Mouse (Mus musculus) embryonic facial prominence, embryonic 13.5 days (tissue): ENCODE measurements around the gene Slc17a7. TPM values are rescaled to one million over a fixed set of nuclear protein-coding genes. Genes with fewer than 3 reads are reported as not detected.

Source experiments
- ATAC-seq: fragments of 200-750 bp; cut with Nextera tagmentation; 2 replicates; pipeline ENCODE4 v1.8.0; 2017; ENCODE audit warnings: low read depth; ENCODE audit not compliant: insufficient number of reproducible peaks, insufficient read depth, low FRiP score, low TSS enrichment
- H3K27ac ChIP-seq: fragments of 300-500 bp; sonication (generic); 2 replicates; pipeline ENCODE4 v1.5.1; 2015; ENCODE audit warnings: moderate library complexity, mild to moderate bottlenecking, inconsistent platforms
- H3K27me3 ChIP-seq: fragments of 300-500 bp; sonication (generic); 2 replicates; pipeline ENCODE4 v1.6.1; 2015; ENCODE audit warnings: mild to moderate bottlenecking, inconsistent platforms
- H3K36me3 ChIP-seq: fragments of 300-500 bp; sonication (generic); 2 replicates; pipeline ENCODE4 v1.6.1; 2015; ENCODE audit warnings: mild to moderate bottlenecking, inconsistent platforms
- H3K4me1 ChIP-seq: fragments of 300-500 bp; sonication (generic); 2 replicates; pipeline ENCODE4 v1.6.1; 2015; ENCODE audit warnings: inconsistent platforms
- H3K4me2 ChIP-seq: fragments of 300-500 bp; sonication (generic); 2 replicates; pipeline ENCODE4 v1.6.1; 2015; ENCODE audit warnings: moderate library complexity, mild to moderate bottlenecking, inconsistent platforms
- H3K4me3 ChIP-seq: fragments of 300-500 bp; sonication (generic); 2 replicates; pipeline ENCODE4 v1.5.1; 2015; ENCODE audit warnings: mild to moderate bottlenecking, inconsistent platforms
- H3K9ac ChIP-seq: fragments of 300-500 bp; sonication (generic); 2 replicates; pipeline ENCODE4 v1.6.1; 2015; ENCODE audit warnings: mild to moderate bottlenecking, inconsistent platforms
- H3K9me3 ChIP-seq: fragments of 300-500 bp; sonication (generic); 2 replicates; pipeline ENCODE4 v1.6.1; 2016; ENCODE audit warnings: inconsistent platforms
- WGBS: fragments of 180-500 bp; shearing (Covaris S2); methylation state at CpG from one replicate; pipeline ENCODE4 v1.1.7; 2015; ENCODE audit warnings: mixed read lengths; 5-methylcytosine and 5-hydroxymethylcytosine counted together
- polyA plus RNA-seq: library from polyadenylated mRNA; unstranded; fragments of >200 nt; fragmentation: Nextera tagmentation; extraction: Ambion mirVana; gene quantifications from 2 replicates; pipeline ENCODE4 v1.2.1, GENCODE M21; 2015

Slc17a7 gene
- polyA plus RNA-seq, 1 experiment from 2014 or later = 0.22 TPM

GRCm38 (mm10) chr7:45182199-45182601 is 18.5 kb downstream of the Slc17a7 start:
- Histone ChIP-seq H3K4me2 (peak overlapping the region; percentile 61), H3K27me3 (peaks cover 99% of the 10 kb centered on the region), H3K27ac (no peak overlapping the region), H3K9ac (peak overlapping the region; percentile 58), H3K4me3 (peak overlapping the region; percentile 36), H3K36me3 (no peaks in the 10 kb centered on the region), H3K9me3 (no peaks in the 10 kb centered on the region), H3K4me1 (peaks cover 10% of the 10 kb centered on the region; the same call in 1 of the 2 replicates)
- WGBS = under 1% methylated on average over 34 of the region's 34 CpGs
- ATAC-seq = peak; percentile 73

DNA sequence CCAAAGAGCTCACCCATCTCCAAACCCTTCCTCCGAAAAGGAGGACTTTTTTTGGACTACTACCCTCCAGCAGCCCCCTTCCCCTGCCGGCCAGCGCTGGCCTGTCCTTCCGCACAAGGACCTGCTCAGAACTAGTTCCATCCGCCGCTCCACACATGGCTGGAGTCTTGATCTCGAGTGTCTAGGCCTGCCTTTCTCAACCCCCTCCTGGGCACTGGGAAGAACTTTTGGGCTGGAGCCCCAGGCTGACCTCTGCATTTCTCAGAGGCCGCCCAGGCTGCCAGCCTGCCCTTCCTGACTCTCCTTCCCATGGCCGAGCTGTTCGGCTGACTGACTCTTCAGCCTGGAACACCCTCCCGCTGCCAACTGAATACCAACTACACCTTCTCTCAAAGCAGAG is 18.9 kb downstream of the Slc17a7 start:
- no peak overlapping the region for H3K27ac ChIP-seq
- H3K9me3 ChIP-seq = no peaks in the 10 kb centered on the region
- no peaks in the 10 kb centered on the region for H3K36me3 ChIP-seq
- H3K4me1 ChIP-seq = peaks cover 10% of the 10 kb centered on the region; the same call in 1 of the 2 replicates
- no peak for ATAC-seq
- peak overlapping the region; percentile 61 for H3K4me2 ChIP-seq
- peak overlapping the region; percentile 36 for H3K4me3 ChIP-seq
- H3K9ac ChIP-seq = peak overlapping the region; percentile 58
- peaks cover 95% of the 10 kb centered on the region for H3K27me3 ChIP-seq
- WGBS = 19% methylated on average over 11 of the region's 11 CpGs

DNA sequence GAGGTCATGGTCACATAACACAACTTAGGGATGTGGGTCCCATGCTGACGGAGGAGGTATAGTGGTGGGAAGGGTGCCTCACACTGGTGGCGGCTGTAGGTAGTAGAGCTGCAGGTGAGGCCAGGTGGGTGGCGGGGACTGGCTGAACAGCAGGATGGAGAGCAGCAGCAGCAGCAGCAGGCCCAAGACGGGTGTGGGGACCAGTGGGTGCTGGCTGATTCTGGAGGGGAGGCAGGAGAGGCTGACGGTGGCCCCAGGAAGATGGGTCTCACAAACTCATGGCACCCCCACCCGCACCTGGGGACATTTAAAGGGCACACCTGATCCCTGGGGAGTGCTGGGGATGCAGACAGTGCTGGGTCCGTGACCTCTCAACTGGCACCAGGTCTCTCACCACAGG is 19.9 kb downstream of the Slc17a7 start:
- WGBS = 63% methylated on average over 7 of the region's 7 CpGs
- no peaks in the 10 kb centered on the region for H3K9me3 ChIP-seq

GRCm38 (mm10) chr7:45185921-45186320 is 22.2 kb downstream of the Slc17a7 start:
- no peak for ATAC-seq
- 57% methylated on average over 7 of the region's 7 CpGs for WGBS
- no peak overlapping the region for H3K4me2 ChIP-seq
- H3K27ac ChIP-seq = no peak overlapping the region
- H3K4me3 ChIP-seq = no peak overlapping the region
- peak overlapping the region; percentile 36; the same call in 1 of the 2 replicates for H3K9ac ChIP-seq
- H3K9me3 ChIP-seq = no peaks in the 10 kb centered on the region
- no peaks in the 10 kb centered on the region for H3K36me3 ChIP-seq
- H3K4me1 ChIP-seq = peaks cover 10% of the 10 kb centered on the region; the same call in 1 of the 2 replicates
- H3K27me3 ChIP-seq = peaks cover 87% of the 10 kb centered on the region

More for the DNA sequence above, 19.9 kb downstream of the Slc17a7 start:
- ATAC-seq = no peak
- Histone ChIP-seq H3K27me3 (peaks cover 93% of the 10 kb centered on the region), H3K9ac (no peak overlapping the region), H3K27ac (no peak overlapping the region), H3K36me3 (no peaks in the 10 kb centered on the region), H3K4me1 (peaks cover 10% of the 10 kb centered on the region; the same call in 1 of the 2 replicates), H3K4me3 (no peak overlapping the region), H3K4me2 (no peak overlapping the region)

GRCm38 (mm10) chr7:45189600-45189999 is 25.9 kb downstream of the Slc17a7 start:
- ATAC-seq = no peak
- Histone ChIP-seq H3K36me3 (no peaks in the 10 kb centered on the region), H3K4me3 (no peak overlapping the region), H3K4me2 (no peak overlapping the region), H3K27ac (no peak overlapping the region), H3K9ac (no peak overlapping the region), H3K4me1 (peaks cover 9% of the 10 kb centered on the region; the same call in 1 of the 2 replicates), H3K9me3 (no peaks in the 10 kb centered on the region), H3K27me3 (peaks cover 60% of the 10 kb centered on the region)
- WGBS = 63% methylated on average over 16 of the region's 16 CpGs

DNA sequence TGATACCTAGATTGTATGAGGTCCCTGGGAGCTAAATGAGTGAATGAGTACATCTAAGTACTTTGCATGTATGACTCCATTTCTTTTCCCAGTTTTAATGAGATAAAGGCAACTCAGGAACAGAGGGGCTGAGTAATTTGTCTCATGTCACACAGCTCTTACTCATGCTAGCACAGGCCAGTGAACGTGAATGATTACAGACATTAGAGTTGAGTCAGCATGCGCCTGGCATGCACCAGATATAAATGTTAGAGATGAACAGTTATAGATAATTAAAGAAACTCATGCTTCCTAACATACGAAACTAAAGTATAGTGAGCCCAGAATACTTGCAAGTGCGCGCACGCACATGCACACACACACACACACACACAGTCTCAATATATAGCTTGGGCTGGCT is 26.4 kb downstream of the Slc17a7 start:
- Histone ChIP-seq H3K27me3 (peaks cover 55% of the 10 kb centered on the region), H3K4me2 (no peak overlapping the region), H3K27ac (no peak overlapping the region), H3K36me3 (no peaks in the 10 kb centered on the region), H3K9me3 (no peaks in the 10 kb centered on the region), H3K4me3 (no peak overlapping the region), H3K9ac (no peak overlapping the region), H3K4me1 (peaks cover 9% of the 10 kb centered on the region; the same call in 1 of the 2 replicates)
- ATAC-seq = no peak
- 89% methylated on average over 6 of the region's 6 CpGs for WGBS

DNA sequence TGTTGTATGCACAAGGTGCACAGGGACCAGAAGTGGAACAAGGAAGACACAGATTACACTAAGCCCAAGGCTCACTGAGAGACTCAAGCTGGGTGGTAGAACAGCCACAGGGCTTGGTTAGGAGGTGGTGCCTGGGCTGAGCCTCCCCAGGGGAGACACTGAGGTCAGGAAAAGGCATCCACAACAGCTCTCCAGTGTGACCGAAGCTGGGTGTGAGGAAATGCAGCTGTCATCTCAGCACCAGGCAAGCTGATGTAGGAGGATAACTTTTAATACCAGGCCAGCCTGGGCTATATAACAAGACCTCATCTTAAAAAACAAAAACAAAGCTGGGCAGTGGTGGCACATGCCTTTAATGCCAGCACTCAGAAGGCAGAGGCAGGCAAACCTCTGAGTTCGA is 27.4 kb downstream of the Slc17a7 start:
- Histone ChIP-seq H3K9me3 (no peaks in the 10 kb centered on the region), H3K27me3 (peaks cover 45% of the 10 kb centered on the region), H3K4me3 (no peak overlapping the region), H3K27ac (no peak overlapping the region), H3K36me3 (no peaks in the 10 kb centered on the region), H3K9ac (no peak overlapping the region), H3K4me1 (peaks cover 9% of the 10 kb centered on the region; the same call in 1 of the 2 replicates), H3K4me2 (no peak overlapping the region)
- WGBS = 65% methylated on average over 2 of the region's 2 CpGs
- no peak for ATAC-seq

DNA sequence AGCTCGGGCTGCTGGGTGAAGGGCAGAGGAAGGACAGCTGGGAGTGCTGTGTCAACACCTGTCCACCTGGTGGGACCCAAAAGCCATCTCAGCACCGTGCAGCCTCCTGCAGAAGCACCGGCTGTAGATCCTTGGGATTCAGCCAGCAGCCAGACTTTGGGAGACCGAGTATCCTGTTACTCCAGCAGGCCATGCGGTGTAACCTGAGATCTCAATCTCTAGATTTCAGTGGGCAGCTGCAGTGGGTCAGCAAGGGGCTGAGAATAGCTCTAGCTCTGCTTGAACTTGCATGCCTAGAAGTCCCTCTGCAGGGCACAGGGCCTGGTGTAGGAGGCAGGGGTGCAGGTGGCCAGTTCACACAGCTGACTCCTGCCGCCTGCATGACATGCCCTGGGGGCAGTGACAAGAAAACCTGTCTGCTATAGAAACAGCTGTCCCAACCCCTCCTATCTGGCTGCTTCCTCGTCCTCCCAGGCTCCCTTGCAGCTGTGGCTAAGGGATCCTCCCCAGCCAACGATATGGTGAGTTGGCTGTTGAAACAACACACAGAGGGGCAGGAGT is 28.1 kb downstream of the Slc17a7 start:
- ATAC-seq = peak; percentile 20; the same call in 1 of the 2 replicates
- H3K9ac ChIP-seq = peak overlapping the region; percentile 57
- H3K36me3 ChIP-seq = no peaks in the 10 kb centered on the region
- no peak overlapping the region for H3K4me2 ChIP-seq
- no peak overlapping the region for H3K4me3 ChIP-seq
- H3K9me3 ChIP-seq = no peaks in the 10 kb centered on the region
- 5% methylated on average over 8 of the region's 8 CpGs for WGBS
- peak overlapping the region; percentile 53; the same call in 1 of the 2 replicates for H3K27ac ChIP-seq
- H3K27me3 ChIP-seq = peaks cover 38% of the 10 kb centered on the region
- H3K4me1 ChIP-seq = peaks cover 9% of the 10 kb centered on the region; the same call in 1 of the 2 replicates

GRCm38 (mm10) chr7:45192585-45193310 is 29.0 kb downstream of the Slc17a7 start:
- no peaks in the 10 kb centered on the region for H3K9me3 ChIP-seq
- H3K27me3 ChIP-seq = peaks cover 40% of the 10 kb centered on the region
- no peak for ATAC-seq

GRCm38 (mm10) chr7:45193406-45193805 is 29.7 kb downstream of the Slc17a7 start:
- WGBS = 57% methylated on average over 5 of the region's 5 CpGs
- Histone ChIP-seq H3K36me3 (no peaks in the 10 kb centered on the region), H3K9ac (no peak overlapping the region), H3K4me3 (no peak overlapping the region), H3K4me2 (no peak overlapping the region), H3K4me1 (peaks cover 9% of the 10 kb centered on the region; the same call in 1 of the 2 replicates), H3K27me3 (peaks cover 34% of the 10 kb centered on the region), H3K9me3 (no peaks in the 10 kb centered on the region), H3K27ac (no peak overlapping the region)
- no peak for ATAC-seq

More at GRCm38 (mm10) chr7:45192585-45193310, 29.0 kb downstream of the Slc17a7 start:
- no peak overlapping the region for H3K9ac ChIP-seq
- H3K36me3 ChIP-seq = no peaks in the 10 kb centered on the region
- no peak overlapping the region for H3K27ac ChIP-seq
- WGBS = 78% methylated on average over 7 of the region's 7 CpGs
- peaks cover 9% of the 10 kb centered on the region; the same call in 1 of the 2 replicates for H3K4me1 ChIP-seq
- no peak overlapping the region for H3K4me3 ChIP-seq
- H3K4me2 ChIP-seq = no peak overlapping the region

DNA sequence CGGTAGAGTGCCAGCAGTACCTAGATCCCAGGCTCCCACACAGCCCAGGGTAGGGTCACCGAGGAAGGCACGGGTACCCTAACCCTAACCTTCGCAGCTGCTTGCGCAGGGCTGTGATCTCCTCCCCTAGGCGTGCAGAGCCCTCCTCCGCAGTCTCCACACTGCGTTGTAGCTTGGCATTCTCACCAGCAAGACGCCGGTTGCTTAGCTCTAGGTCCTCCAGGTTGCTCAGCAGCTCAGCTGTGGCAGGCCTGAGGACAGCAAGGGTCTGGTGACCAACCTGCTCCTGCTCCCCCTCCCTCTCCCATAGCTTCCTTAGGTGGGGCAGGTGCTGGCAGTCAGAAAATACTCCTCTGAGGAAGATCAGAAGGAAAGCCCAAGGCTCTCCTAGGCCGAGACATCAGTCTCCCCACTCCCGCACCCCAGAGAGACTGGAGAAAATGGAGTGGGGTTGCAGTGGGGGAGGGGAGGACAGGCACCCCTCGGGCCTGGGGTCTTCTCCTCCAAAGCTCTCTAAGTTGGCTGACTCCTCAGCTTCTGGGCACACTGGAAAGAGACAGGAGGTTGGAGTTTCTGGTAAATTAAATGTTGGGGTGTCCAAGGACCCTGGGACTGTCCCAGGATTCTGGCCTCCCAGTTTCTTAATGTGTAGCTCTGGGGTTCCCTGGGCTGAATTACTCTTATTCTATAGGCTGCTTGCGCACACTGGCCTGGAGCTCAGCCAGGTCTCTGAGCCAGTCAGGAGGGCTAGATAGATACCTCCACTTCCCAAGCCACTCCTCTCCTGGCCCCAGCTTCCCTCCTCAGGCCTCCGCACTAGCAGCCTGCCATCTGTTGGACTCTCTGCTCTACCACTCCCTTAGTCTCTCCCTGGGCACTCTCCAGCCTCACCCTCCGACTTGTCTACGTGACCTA is 30.4 kb downstream of the Slc17a7 start:
- Histone ChIP-seq H3K9me3 (no peaks in the 10 kb centered on the region), H3K4me2 (no peak overlapping the region), H3K36me3 (no peaks in the 10 kb centered on the region), H3K4me3 (no peak overlapping the region), H3K27me3 (peaks cover 32% of the 10 kb centered on the region), H3K27ac (no peak overlapping the region), H3K9ac (no peak overlapping the region), H3K4me1 (peaks cover 9% of the 10 kb centered on the region; the same call in 1 of the 2 replicates)
- 69% methylated on average over 17 of the region's 17 CpGs for WGBS
- no peak for ATAC-seq
